Mouse (Mus musculus): Measurements from ENCODE around the gene Mcu. TPM values are rescaled to one million over a fixed set of nuclear protein-coding genes. Genes with fewer than 3 reads are reported as not detected.

The Mcu gene
- polyA plus RNA-seq, 1 experiment, result 16.7 TPM

DNA sequence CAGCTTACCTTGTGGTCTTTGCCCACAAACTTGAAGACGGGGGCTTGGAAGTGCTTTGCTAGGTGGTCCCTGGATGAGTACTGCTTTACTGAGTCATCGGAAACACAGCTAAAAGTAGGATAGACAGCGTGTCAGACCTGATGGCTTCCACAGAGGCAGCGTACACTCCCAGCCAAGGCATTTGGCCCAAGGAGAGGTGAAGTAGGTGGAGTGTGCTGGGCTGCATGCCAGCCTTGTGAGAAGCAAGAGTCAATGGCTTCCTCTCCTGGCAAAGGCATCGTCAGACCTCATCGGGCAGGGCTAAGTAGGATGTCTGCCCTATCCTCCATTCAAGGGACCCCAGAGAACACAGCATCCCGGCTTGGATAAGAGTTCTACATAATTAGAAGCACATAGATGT, 191.1 kb downstream of the Mcu start:
- H3K4me3 ChIP-seq (ENCODE audit: control insufficient read depth, low read depth, low read length), result no peak overlapping the region
- no peaks in the 10 kb centered on the region for H3K4me1 ChIP-seq (ENCODE audit: control insufficient read depth, insufficient read depth, low read length)
- no peak overlapping the region for H3K27ac ChIP-seq (ENCODE audit: control insufficient read depth, insufficient read depth, low read depth, low read length)
- H3K27me3 ChIP-seq (ENCODE audit: control insufficient read depth, insufficient read depth, low read length), result no peaks in the 10 kb centered on the region
- TF ChIP-seq POLR2A (IDR thresholded peaks at IDR 0.05; ENCODE audit: control insufficient read depth, low read depth, low read length), result no peak
- no peak for TF ChIP-seq CTCF (IDR thresholded peaks at IDR 0.05; ENCODE audit: control insufficient read depth, insufficient read depth, insufficient replicate concordance, low read depth, low read length)
- no peaks in the 10 kb centered on the region for H3K36me3 ChIP-seq (ENCODE audit: control insufficient read depth, insufficient read depth, low read length)

- TF ChIP-seq CTCF (IDR thresholded peaks at IDR 0.05; ENCODE audit: control insufficient read depth, insufficient read depth, insufficient replicate concordance, low read depth, low read length) (no peak), POLR2A (IDR thresholded peaks at IDR 0.05; ENCODE audit: control insufficient read depth, low read depth, low read length) (no peak)
- Histone ChIP-seq H3K4me3 (ENCODE audit: control insufficient read depth, low read depth, low read length) (no peak overlapping the region), H3K27ac (ENCODE audit: control insufficient read depth, insufficient read depth, low read depth, low read length) (no peak overlapping the region), H3K4me1 (ENCODE audit: control insufficient read depth, insufficient read depth, low read length) (no peaks in the 10 kb centered on the region), H3K36me3 (ENCODE audit: control insufficient read depth, insufficient read depth, low read length) (no peaks in the 10 kb centered on the region), H3K27me3 (ENCODE audit: control insufficient read depth, insufficient read depth, low read length) (no peaks in the 10 kb centered on the region)
Measured at GRCm38 (mm10) chr10:59424453-59424852, 192.0 kb downstream of the Mcu start.

DNA sequence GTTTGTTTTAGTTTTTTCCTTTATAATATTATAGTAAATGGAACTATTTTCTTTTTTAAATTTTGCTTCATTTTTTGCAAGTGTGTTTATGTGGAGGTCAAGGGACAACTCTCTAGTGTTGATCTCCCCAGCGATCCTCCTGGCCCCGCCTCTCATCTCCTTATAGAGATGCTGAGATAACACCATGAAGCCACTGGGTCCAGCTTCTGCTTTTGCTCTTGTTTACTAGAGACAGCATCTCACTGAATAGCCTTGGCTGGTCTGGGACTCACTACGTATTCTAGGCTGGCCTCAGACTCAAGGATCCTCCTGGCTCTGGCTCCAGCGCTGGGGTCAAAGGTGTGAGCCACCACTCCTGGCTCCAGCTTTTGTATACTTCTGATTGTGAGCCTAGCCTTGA, 197.0 kb downstream of the Mcu start:
- H3K36me3 ChIP-seq (ENCODE audit: control insufficient read depth, insufficient read depth, low read length), result no peaks in the 10 kb centered on the region
- H3K4me3 ChIP-seq (ENCODE audit: control insufficient read depth, low read depth, low read length), result no peak overlapping the region
- H3K4me1 ChIP-seq (ENCODE audit: control insufficient read depth, insufficient read depth, low read length), result no peaks in the 10 kb centered on the region
- TF ChIP-seq POLR2A (IDR thresholded peaks at IDR 0.05; ENCODE audit: control insufficient read depth, low read depth, low read length), result no peak
- no peak for TF ChIP-seq CTCF (IDR thresholded peaks at IDR 0.05; ENCODE audit: control insufficient read depth, insufficient read depth, insufficient replicate concordance, low read depth, low read length)
- H3K27ac ChIP-seq (ENCODE audit: control insufficient read depth, insufficient read depth, low read depth, low read length), result no peak overlapping the region
- no peaks in the 10 kb centered on the region for H3K27me3 ChIP-seq (ENCODE audit: control insufficient read depth, insufficient read depth, low read length)

DNA sequence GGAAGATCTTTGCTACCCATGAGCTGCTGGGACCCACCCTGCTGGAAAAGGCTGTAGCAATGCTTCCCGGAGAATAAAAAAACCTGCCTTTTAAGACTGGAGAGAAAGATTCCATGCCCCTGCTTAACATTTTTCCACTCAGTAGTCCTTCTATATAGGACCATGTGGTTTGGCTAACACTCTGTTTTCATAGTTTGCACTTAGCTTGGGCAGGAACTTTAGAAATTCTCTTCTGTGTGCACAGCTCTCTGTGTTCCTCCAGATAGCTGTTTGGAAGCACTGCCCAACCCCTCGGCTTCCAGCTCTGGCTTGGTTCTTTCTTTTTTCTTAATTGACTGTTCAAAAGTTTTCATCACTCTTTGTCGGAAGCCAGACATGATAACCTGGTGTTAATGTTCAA, 199.9 kb downstream of the Mcu start:
- H3K36me3 ChIP-seq (ENCODE audit: control insufficient read depth, insufficient read depth, low read length), result no peaks in the 10 kb centered on the region
- no peaks in the 10 kb centered on the region for H3K27me3 ChIP-seq (ENCODE audit: control insufficient read depth, insufficient read depth, low read length)
- H3K27ac ChIP-seq (ENCODE audit: control insufficient read depth, insufficient read depth, low read depth, low read length), result no peak overlapping the region
- H3K4me1 ChIP-seq (ENCODE audit: control insufficient read depth, insufficient read depth, low read length), result no peaks in the 10 kb centered on the region
- no peak overlapping the region for H3K4me3 ChIP-seq (ENCODE audit: control insufficient read depth, low read depth, low read length)
- no peak for TF ChIP-seq POLR2A (IDR thresholded peaks at IDR 0.05; ENCODE audit: control insufficient read depth, low read depth, low read length)
- no peak for TF ChIP-seq CTCF (IDR thresholded peaks at IDR 0.05; ENCODE audit: control insufficient read depth, insufficient read depth, insufficient replicate concordance, low read depth, low read length)

- Histone ChIP-seq H3K4me3 (ENCODE audit: control insufficient read depth, low read depth, low read length) (no peak overlapping the region), H3K27me3 (ENCODE audit: control insufficient read depth, insufficient read depth, low read length) (no peaks in the 10 kb centered on the region), H3K27ac (ENCODE audit: control insufficient read depth, insufficient read depth, low read depth, low read length) (no peak overlapping the region), H3K4me1 (ENCODE audit: control insufficient read depth, insufficient read depth, low read length) (peaks cover 6% of the 10 kb centered on the region), H3K36me3 (ENCODE audit: control insufficient read depth, insufficient read depth, low read length) (no peaks in the 10 kb centered on the region)
- TF ChIP-seq POLR2A (IDR thresholded peaks at IDR 0.05; ENCODE audit: control insufficient read depth, low read depth, low read length), result no peak
- TF ChIP-seq CTCF (IDR thresholded peaks at IDR 0.05; ENCODE audit: control insufficient read depth, insufficient read depth, insufficient replicate concordance, low read depth, low read length), result peak; percentile 47; the same call in 1 of the 2 replicates
Measured at GRCm38 (mm10) chr10:59413711-59414110, 202.8 kb downstream of the Mcu start.

- Histone ChIP-seq H3K27me3 (ENCODE audit: control insufficient read depth, insufficient read depth, low read length) (no peaks in the 10 kb centered on the region), H3K27ac (ENCODE audit: control insufficient read depth, insufficient read depth, low read depth, low read length) (no peak overlapping the region), H3K4me3 (ENCODE audit: control insufficient read depth, low read depth, low read length) (no peak overlapping the region), H3K4me1 (ENCODE audit: control insufficient read depth, insufficient read depth, low read length) (peaks cover 6% of the 10 kb centered on the region), H3K36me3 (ENCODE audit: control insufficient read depth, insufficient read depth, low read length) (no peaks in the 10 kb centered on the region)
- no peak for TF ChIP-seq POLR2A (IDR thresholded peaks at IDR 0.05; ENCODE audit: control insufficient read depth, low read depth, low read length)
- TF ChIP-seq CTCF (IDR thresholded peaks at IDR 0.05; ENCODE audit: control insufficient read depth, insufficient read depth, insufficient replicate concordance, low read depth, low read length), result no peak
Measured at GRCm38 (mm10) chr10:59410264-59410663, 206.2 kb downstream of the Mcu start.

- peaks cover 9% of the 10 kb centered on the region for H3K4me1 ChIP-seq (ENCODE audit: control insufficient read depth, insufficient read depth, low read length)
- no peak overlapping the region for H3K4me3 ChIP-seq (ENCODE audit: control insufficient read depth, low read depth, low read length)
- TF ChIP-seq POLR2A (IDR thresholded peaks at IDR 0.05; ENCODE audit: control insufficient read depth, low read depth, low read length) (no peak), CTCF (IDR thresholded peaks at IDR 0.05; ENCODE audit: control insufficient read depth, insufficient read depth, insufficient replicate concordance, low read depth, low read length) (no peak)
- H3K36me3 ChIP-seq (ENCODE audit: control insufficient read depth, insufficient read depth, low read length), result no peaks in the 10 kb centered on the region
- no peak overlapping the region for H3K27ac ChIP-seq (ENCODE audit: control insufficient read depth, insufficient read depth, low read depth, low read length)
- no peaks in the 10 kb centered on the region for H3K27me3 ChIP-seq (ENCODE audit: control insufficient read depth, insufficient read depth, low read length)
Measured at GRCm38 (mm10) chr10:59408499-59408898, 208.0 kb downstream of the Mcu start.

DNA sequence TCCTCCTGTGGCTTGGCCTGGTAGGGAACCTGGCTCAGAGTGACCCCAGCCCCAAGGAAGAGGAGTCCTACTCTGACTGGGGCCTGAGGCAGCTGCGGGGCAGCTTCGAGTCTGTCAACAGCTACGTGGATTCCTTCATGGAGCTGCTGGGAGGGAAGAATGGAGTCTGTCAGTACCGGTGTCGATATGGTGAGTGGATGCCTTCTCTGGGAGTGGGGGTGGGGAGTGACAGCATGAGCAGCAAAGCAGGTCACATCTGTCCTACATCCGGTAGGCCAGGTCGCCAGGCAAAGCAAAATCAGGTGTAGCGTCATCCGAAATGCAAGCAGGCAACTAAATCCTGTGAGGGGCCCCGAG, 212.7 kb downstream of the Mcu start:
- Histone ChIP-seq H3K27ac (ENCODE audit: control insufficient read depth, insufficient read depth, low read depth, low read length) (no peak overlapping the region), H3K27me3 (ENCODE audit: control insufficient read depth, insufficient read depth, low read length) (no peaks in the 10 kb centered on the region), H3K36me3 (ENCODE audit: control insufficient read depth, insufficient read depth, low read length) (no peaks in the 10 kb centered on the region), H3K4me1 (ENCODE audit: control insufficient read depth, insufficient read depth, low read length) (peaks cover 6% of the 10 kb centered on the region), H3K4me3 (ENCODE audit: control insufficient read depth, low read depth, low read length) (no peak overlapping the region; the same call in 1 of the 2 replicates)
- no peak for TF ChIP-seq CTCF (IDR thresholded peaks at IDR 0.05; ENCODE audit: control insufficient read depth, insufficient read depth, insufficient replicate concordance, low read depth, low read length)
- no peak for TF ChIP-seq POLR2A (IDR thresholded peaks at IDR 0.05; ENCODE audit: control insufficient read depth, low read depth, low read length)

Measured in testis, adult 2 months (tissue).